Mouse (Mus musculus) E14TG2a.4 (cell line): Measurements from ENCODE around the gene Olfr920.

ENCODE experiments used
- CTCF ChIP-seq: conservative IDR thresholded peaks from 2 replicates; pipeline ENCODE4 v1.5.1; 2014; ENCODE audit warnings: low read length
- NANOG ChIP-seq: IDR thresholded peaks from 2 replicates; pipeline ENCODE4 v1.6.1; 2014; ENCODE audit warnings: borderline replicate concordance, low read length, mixed read lengths
- POU5F1 ChIP-seq: IDR thresholded peaks from 2 replicates; pipeline ENCODE4 v1.6.1; 2014; ENCODE audit warnings: low read length, borderline replicate concordance

DNA sequence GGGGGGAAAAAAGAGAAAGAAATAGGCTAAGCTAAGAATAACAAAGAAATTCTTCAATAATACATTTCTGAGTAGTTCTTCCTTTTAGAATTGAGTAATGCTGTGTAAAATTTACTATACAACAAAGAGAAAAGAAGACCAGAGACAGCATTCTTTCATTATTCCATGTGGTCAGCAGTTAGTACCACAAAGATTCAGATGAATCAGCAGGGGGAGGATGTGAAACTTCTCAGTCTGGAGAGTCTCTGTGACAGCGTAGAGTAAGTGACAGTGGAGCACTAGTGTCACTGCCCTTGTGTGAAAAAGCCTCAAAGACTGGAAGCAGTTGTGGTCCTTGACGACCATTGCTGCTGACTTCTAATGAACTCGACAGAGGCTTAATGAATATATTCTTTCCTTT is 23.9 kb upstream of the Olfr920 start:
- TF ChIP-seq CTCF: no peak
- no peak for TF ChIP-seq NANOG
- no peak for TF ChIP-seq POU5F1
